Mouse (Mus musculus) spleen, adult 2 months (tissue): ENCODE data around the gene Map2k1.

Experiments
- CTCF ChIP-seq: fragments of 200-500 bp; IDR thresholded peaks from 2 replicates; pipeline ENCODE4 v1.5.1; 2011; ENCODE audit warnings: mild to moderate bottlenecking, inconsistent platforms; ENCODE audit not compliant: insufficient read depth, insufficient read length, insufficient replicate concordance; ENCODE audit errors: extremely low read depth
- POLR2A ChIP-seq: fragments of 200-500 bp; IDR thresholded peaks from 2 replicates; pipeline ENCODE4 v1.6.1; 2011; ENCODE audit warnings: low read depth, low read length, inconsistent platforms

GRCm38 (mm10) chr9:64231674-64232073 is 21.8 kb downstream of the Map2k1 start:
- TF ChIP-seq POLR2A (no peak), CTCF (no peak)
